Mouse (Mus musculus) WW6 (cell line): ENCODE results near the gene Krt83.
A peak's percentile ranks its signal among the peaks of the same experiment; 100 is the strongest.

ENCODE experiments used
- DNase-seq: peaks from one replicate; pipeline ENCODE4 v3.0.0-alpha.2; 2013; ENCODE audit warnings: low read depth, low spot score

Krt83 gene

DNA sequence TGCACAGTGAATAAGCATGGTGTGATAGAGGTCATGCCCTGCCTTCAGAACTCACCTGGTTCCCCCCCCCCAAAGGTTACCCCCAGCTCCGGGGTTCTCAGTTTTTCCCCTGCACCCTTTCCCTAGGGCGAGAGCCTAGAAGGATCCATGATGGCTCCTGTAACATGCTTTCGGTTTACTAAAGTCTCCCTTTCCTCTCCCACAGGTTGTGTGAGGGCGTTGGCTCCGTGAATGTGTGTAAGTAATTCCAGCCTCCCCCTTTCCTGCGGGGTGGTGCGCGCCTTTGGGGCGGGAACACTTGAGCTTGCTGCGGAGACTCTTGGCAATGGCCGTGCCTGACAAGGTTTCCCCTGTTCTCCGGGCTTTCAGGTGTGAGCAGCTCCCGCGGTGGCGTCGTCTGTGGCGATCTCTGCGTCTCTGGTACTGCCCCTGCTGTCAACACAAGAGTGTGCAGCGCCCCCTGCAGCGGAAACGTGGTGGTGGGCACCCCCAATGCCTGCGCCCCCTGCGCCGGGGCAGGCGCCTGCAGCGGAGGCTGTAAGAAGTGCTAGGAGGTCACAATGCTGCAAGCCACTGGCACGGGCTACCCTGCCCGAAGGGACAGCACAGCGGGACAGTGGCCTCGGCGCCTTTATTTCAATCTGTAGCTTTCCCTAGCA, 12.2 kb downstream of the Krt83 start:
- DNase-seq: peak; percentile 46

DNA sequence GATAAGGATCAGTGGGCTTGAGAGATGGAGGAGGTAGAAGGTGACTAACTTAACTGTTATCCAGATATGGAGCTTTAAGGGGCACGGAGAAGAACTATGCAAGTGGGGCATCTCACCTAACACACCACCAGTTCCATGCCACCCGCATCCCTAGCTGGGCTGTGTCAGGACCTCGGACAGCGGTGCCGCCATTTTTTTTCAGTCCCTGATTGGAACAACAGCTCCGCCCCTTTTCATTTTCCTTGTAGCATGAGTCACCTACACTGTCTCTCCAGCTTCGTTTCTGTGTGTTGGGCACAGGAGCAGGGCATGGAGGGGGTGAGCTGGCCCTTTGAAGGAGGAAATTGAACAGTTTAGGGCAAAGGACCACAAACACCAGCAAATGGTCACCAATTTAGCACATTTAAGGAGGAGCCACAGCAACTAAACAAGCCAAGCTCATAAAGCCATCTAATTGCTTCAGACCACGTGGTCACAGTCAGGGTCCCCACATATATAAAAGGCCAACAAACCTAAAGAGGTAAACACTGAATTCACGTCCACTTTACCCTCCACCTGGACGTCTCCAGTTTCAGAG, 18.3 kb downstream of the Krt83 start, which contains the start of gene Krt86:
Gene Krt86, plus strand, starts transcription at position 527 of the 577 bp plus-strand sequence.
- no peak for DNase-seq

DNA sequence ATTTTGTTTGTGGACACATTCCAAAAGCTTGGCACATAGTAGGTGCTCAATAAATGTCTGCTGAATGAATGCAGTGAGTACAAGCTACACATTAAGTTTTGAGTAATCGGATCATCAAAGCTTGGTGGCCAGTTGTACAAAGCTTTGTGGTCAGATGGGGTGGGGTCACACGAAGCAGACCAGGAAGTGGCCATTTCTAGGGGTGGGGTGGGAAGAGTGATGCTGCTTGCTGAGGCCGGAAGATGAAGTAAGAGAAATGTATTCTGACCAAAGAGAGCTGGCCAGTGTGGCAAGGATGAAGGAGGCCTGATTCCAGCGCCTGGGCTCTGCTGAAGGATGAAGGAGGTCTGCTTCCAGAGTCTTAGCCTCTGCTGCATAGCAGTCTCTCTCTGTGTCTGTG, 22.2 kb downstream of the Krt83 start:
- DNase-seq: no peak

DNA sequence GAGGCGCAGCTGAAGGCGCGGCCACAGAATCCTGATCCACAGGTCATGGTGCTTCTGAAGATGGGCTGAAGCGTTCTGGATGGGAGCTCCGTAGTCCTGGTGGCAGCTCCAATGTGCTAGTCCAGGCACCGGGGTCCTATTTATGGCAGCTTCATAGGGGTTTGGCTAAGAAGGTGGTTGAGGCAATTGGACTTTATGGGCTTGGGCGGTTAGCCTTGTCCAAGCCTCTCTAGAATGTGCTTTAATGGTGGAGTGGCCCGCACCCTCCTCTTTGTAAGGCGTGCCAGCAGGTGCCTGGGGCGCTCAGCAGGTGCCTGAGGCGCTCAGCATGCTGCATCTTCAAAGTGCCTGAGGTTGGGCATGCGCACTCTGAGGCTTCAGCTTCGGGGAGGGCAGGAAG, 27.7 kb downstream of the Krt83 start, which contains the start of gene Krt81:
Gene Krt81, minus strand, starts transcription at position 101 of the 400 bp plus-strand sequence.
- no peak for DNase-seq

DNA sequence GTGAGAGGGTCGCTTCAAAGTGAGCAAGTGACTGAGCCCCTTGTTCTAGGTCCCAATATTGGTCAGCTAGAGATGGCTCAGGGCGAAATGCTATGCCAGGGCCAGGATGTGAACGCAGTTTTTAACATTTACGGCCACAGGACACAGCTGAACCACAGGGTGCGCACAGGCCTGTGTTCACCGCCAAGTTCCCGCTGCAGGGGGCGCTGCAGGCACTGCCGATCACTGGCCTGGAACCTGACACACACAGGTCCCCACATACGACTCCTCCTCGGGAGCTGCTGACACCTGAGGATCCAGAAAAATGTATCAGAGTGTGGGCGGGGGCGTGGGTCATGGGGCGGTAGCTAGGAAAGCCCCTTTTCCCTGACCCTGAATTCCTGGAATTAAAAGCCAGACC, 32.0 kb downstream of the Krt83 start:
- no peak for DNase-seq

DNA sequence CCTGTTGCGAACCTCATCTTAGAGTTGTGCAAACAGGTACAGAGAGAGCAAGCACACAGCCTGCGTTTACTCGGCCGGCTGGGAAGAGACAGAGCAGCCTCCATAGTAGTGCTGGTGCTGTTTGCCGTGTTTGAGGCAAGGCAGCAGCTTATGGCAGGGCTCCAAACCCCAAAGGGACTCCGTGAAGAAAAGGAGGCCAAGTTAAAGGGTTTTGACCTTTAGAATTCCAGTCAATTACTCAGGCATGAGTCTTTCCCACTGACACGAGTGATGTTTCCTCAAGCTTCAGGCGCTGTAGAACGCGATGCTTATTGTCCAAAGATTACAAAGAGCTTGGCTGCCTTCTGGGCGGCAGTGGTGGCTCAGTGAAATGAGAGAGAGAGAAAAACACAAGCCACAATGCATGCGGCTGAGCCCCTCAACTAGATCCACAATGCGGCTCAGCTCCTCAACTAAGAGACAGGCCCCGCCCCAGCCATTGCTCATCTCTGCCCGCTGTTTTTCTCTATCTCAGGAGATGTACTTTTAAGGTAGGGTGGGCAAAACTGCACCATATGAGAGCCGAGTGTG, 32.9 kb downstream of the Krt83 start:
- DNase-seq: no peak

DNA sequence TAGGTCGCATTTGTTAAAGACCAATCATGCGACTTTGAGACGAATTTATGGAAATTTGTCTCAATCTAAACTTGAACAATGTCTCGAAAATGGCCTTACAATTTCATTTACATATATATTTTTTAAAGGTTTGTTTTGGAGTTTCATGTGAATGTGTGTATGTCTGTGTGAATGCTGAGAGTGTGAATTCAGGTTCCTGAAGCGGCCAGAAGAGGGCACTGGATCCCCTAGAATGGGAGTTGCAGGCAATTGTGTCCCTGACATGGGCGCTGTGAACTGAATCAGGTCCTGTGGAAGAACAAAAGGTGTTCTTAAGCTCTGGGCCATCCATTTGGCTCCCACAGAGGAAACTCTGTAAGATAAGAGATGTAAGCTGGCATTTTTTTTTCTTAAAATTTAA, 35.4 kb downstream of the Krt83 start:
- no peak for DNase-seq

DNA sequence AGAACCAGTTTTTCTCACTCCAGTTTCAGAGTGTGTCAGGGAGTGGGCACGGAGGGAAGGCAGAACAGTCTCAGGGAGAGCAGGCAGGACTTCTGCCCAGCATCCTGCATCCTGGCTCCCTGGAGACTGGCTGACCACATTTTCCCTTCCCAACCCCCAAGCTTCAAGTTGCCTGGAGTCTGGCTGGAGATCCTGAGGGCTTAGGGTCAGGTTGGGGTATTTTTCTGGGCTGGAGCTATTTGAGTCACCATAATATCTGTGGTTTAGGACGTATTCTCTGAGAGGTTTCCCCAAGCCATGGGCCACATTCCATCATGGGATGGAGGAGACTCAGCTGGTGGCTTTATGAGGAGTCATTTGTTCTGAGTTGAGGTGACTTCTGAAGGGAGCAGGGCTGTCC, 36.0 kb downstream of the Krt83 start:
- no peak for DNase-seq

DNA sequence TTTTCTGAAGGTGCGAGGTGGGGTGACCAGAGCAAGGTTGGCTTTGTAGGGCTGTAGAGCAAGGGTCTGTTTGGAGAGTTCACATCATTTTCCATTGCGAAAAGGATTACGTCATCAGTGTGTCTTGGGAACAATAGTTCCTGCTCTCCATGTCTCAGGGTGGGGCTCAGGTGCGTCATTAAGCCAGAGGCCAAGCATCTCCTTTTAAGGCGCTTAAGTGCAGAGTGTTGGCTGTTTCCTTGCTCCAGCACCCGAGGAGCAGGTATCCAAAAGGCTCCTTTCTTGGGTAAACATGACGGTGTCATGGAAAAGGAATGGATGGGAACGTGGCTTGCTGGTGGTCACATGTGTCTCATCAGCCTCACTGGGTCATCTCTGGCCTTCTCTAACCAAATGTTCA, 36.5 kb downstream of the Krt83 start:
- DNase-seq: no peak

DNA sequence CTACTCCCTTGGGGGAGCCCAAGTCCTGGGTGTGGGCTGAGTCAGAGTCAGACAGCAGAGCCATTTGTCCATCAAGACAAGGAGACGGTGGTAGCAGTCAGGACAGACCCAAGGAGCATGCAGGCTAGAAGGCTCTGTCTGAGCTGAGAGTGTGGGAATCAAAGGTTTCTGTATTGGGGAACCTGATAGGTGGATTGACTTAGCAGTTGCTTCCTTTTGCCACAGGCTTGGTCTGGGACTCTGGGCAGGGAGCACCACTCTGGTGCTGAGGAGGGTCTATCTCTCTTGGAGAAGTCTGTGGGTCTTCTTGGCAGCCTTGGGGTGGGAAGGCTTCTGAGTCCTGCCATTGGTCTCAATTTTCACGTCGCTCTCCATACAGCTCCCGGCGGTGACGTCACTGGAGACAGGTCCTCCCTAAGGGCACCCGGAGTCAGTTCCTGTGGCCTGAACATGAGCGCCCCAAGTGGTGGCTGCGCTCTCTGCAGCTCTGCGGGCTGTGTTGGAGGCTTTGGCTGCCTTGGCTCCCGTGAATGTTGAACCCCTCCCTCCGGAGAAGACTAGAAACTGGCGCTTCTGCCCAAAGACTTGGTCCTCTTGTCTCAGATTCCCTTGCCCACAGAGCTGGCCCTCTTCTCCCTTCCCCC, 38.1 kb downstream of the Krt83 start:
- peak; percentile 49 for DNase-seq

DNA sequence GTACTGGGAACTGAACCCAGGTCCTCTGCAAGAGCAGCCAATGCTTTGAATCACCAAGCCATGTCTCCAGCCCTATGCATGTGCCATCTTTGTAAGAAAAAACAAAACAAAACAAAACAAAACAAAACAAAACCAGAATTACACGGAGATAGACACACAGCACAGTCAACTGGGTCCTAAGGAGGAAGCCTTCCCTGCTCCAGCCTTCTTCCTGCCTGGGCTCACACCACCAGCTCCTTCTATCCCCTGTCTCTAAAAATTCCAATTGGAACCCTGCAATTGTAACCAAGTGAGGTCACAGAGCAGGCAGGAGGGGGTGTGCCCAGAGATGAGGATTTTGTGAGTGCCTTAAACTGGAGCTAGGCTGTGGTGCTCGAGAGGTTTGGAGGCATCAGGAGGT, 43.9 kb downstream of the Krt83 start, which contains the start of gene Krt88:
Gene Krt88, plus strand, starts transcription at position 301 of the 400 bp plus-strand sequence.
- DNase-seq: no peak

DNA sequence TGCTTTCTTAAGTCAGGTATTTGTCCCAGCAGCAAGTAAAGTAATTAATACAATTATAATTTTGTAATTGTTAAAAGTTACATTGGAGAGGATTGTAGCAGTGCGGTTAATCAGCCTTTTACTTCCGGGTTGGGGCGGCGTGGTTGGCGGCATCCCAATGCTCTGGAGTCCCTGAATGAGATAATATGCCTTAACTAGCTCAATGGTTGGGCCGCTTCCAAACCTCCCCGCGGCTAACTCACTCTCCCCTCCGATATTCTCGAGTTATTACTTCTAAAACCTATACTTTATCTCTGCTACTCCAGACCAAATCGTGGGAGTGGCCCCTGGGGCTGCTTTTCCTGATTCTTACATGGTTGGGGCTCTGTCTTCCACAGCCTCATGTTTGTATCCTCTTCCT, 44.7 kb downstream of the Krt83 start:
- no peak for DNase-seq

DNA sequence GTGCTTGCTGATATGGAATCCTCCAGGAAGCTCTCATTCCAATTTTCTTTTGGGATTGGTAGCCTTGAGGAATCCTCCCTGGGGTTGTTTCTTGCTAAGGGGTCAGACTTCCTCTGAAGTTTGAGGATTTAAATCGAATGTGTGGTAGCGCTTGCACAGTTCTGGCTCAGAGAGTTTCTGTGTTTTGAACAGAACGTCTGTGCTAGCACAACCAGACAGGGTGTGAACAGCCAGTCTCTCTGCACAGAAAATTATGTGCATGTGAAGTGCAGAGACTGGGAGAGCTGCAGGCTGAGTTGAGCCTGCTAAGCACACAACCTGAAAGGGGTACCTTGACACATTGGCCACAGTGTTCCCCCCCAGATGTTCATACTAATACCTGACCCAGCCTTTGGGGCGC, 50.5 kb downstream of the Krt83 start:
- DNase-seq: no peak

DNA sequence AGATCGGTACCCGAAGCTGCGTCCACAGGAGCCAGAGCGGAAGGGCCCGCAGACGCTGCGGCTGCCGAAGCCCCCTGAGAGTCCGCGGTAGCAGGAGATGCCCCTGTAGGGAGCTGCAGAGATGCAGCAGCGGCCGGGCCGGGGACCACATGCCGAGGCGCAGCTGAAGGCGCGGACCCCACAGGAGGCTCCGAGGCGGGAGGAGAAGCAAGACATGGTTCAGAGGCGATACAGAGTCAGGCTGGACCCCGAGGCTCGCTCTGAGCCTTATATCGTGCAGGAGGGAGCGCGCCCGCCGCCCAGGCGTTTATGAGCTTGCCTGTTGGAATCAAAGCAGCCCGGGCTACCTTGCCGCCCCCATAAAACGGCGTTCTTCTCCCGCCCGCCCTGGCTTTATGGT, 52.8 kb downstream of the Krt83 start, which contains the start of gene Krt87:
Gene Krt87, minus strand, starts transcription at position 250 of the 400 bp plus-strand sequence.
- DNase-seq: no peak

DNA sequence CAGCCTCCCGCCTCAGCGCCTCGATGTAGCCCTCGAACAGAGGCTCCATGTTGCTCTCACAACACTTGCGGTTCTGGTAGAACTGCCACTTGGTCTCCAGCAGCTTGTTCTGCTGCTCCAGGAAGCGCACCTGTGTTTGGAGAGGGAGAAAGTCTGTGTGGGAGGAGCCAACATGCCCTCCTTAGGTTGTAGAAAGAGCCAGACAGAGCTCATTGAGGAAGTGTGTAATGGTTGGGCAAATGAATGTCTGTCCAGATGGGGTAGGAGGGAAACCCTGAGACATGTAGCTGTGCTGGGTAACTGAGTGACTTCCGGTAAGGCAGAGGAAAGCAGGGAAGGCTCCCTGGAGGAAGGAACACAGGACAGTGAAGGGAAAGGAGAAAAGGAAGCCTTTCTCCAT, 54.7 kb downstream of the Krt83 start:
- no peak for DNase-seq
